Mouse (Mus musculus) fibroblast of lung, adult 2 months (primary cell): ENCODE measurements around the gene Rps15.

Source experiments
- DNase-seq: peaks from one replicate; pipeline ENCODE4 v3.0.0-alpha.2; 2011; ENCODE audit warnings: low read depth

Rps15 gene

DNA sequence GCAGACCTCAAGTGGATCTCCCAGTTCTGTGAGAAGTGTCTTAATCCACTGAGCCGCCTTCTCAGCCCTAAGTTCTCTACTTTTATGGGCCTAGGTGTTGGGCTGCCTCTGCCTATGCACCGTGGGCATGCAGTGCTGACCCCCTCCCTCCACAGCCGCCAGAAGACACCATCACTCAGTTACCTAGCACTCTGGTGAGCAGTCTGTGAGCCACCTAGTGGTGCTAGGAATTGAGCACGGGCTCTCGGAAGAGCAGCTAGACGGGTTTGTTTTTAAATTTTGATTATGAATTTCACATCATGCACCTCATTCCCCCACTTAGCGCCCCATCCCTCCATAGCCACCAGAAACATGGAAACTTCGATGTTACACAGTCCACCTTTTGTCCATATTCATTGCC is 3.6 kb upstream of the Rps15 start:
- DNase-seq = no peak

DNA sequence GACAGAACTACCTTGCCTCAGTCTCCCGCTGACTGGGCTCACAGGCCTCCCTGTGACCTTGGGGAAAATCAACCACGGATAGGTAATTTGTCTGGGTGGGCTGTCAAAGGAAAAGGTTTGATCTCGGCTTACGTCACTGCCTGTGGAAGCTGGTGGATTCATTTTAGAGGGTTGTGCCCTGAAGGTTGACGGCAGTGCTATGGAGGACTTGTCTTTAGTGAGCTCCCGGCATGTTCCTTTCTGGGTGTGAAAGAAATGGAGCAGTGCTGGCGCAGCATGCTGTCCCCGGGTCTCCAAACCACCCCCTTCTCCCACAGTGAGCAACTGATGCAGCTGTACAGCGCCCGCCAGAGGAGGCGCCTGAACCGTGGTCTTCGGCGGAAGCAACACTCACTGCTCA is 1.1 kb downstream of the Rps15 start:
- DNase-seq = no peak

DNA sequence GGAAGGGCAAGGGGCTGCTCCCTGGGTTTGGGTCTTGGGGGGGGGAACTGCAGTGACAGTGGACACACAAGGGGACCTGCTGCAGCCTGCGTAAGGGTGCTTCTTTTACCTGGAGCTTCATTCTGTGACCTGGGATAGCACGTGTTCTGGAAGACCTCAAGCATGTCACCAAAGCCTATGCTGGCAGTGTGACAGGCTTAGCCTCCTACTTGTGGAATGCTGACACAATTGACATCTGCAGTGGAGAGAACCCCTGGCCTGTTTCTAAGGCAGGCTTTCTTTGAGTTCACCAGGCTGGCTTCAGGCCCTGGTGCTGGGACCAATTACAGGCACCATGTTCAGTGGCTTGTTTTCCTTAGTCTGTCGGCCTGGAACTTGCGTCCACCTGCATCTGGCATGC is 2.1 kb downstream of the Rps15 start:
- no peak for DNase-seq

DNA sequence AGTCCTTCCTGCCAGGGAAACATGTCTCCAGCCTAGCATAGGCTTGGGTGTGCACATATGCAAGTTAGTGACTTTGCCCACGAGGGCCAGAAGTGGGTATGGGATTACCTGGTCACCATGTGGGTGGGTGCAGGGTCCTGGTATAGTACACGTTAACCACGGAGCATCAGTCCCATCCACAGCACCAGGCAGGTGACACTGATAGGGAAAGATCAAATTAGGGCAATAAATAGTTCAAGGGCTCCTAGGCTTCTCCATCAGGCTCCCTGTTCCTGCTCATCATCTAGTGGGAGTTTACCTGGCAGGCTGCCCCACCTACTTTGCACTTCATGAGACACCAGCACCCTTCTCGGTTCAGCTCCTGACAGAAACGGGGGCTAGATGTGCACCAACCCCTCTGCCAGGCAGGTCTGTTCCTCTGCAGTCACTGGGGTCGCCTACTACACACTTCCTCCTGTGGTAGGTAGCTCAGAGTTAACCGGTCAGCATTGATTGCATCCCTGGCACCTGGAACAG is 2.6 kb downstream of the Rps15 start:
- no peak for DNase-seq

DNA sequence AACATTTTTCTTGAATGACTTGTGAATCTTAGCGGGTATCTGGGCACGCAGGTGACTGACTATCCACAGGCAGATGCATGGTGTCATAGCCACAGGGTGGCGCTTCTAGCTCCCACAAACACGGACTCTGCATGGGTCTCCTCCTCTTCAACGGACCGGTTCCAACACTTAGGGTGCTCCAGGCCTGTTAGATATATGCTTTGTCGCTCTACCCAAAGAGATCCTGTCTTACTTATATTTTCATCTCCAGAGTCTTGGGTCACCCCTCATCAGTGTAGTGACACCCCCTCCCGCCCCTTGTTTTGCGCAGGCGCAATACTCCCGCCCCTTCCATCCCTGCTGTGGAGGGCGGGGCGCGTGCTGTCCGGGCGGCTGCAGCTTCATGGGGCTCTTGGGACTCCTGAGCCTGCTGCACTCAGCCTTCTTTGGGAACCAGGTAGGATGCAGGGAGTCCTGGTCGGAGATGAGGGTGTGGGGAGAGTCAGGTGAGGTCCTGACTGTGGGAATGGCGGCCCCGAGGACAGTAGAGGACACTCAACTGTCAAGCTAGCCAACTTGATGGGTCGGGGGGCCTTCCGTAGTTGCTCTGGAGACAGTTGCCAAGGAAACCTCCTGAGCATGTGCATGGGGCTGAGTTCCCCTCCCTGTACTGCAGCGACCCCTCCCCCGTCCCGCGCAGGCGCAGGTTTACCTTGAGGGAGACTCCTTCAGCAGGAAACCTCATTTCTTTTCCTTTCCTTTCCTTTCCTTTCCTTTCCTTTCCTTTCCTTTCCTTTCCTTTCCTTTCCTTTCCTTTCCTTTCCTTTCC is 3.6 kb downstream of the Rps15 start, which contains the start of gene Apc2:
Apc2 (plus strand) TSS at position 360 of the 808 bp plus-strand sequence.
- DNase-seq = peak; percentile 41

DNA sequence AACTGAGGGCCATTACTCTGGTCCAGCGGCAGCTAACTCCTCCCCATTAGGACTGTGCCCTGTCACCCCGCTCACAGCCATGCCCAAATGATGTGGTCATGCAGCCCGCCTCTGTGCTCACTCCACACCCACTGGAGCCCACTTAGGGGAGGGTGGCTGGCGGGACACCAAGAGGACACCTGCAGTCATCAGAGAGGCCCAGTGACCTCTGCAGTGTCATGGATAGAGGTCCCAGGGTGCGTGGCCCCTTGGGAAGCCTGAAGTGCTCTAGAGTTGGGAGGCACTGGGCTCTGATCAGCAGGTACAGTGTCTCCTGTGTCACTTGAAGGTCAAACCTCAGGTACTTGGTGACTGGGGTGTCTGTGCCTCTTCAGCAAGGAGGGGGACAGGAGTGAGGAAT is 4.6 kb downstream of the Rps15 start:
- DNase-seq = no peak

DNA sequence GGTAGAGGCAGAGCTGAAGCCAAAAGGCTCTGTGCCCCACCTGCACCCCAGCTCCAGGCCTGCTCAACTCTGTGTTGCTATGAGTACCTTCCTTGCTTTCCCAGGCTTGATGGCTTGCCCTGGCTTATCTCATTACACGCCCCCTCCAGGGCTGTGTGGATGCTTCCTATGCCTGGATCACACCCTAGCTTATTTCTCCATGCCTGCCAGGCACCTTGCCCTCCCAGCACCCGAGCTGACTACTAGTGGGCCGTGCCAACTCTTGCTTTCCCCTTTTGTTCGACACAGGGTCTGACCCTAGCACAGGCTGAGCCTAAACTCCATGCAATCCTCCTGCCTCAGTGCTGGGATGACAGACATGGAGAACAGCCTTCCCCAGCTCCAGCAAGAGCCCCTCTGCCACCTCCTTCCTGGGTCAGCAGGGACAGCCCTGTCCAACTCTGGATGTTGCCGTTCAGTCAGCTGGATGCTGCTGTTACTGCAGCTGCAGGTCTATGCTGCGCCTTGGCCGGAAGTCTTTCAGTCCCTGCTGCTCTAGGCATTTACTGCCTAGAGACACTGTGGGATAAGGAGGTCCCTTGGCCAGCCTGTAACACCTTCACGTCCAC is 5.4 kb downstream of the Rps15 start:
- no peak for DNase-seq

DNA sequence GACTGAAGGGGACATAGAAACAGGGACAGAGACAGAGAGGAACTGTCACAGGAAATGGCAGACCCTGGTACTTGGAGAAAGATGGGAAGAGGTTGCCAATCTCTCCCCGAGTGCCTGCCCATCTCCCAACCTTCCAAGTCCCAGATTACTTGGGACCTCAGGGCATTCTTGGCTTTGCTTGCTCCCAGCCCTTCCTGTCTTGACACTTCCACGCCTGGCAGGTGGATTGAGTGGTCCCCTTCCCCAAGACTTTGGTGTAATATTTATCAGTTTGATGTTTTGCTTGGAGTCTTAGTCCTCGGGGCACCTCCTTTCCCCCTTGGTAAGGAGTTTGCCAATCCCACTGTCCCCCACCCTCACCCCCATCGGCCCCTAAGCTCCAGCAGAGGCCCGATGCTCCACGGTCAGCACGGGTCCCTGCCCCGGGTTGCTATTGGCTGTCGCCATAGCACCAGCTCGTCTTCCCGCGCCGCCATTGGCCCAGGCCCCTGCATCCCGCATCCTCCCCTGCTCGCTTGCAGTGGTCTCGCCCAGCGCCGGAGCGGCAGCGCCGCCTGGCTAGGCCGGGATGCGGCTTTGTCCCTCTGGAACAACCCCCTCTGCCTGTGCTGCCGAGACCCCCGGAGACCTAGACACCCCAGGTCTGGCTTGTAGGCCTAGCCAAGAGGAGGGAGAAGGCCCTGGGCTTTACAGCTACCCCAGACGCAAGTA is 6.5 kb downstream of the Rps15 start:
- no peak for DNase-seq

DNA sequence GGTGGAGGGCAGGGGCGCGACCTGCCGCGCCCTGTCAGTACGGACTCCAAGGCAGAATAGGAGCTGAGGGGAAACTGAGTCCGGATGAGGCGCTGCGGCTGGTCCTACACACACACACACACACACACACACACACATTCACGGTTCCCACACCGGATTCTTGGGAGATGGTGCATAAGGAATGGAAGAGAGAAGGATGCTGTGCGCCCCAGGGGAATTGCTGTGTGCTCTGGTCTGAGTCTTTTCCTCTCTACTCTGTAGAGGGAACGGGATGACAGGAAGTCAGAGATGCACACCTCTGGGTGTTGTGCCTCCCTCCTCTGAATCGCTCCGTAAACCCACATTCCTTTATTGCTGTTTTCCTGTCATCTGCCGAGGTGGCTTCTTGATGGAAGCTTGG is 7.0 kb downstream of the Rps15 start:
- DNase-seq = no peak

DNA sequence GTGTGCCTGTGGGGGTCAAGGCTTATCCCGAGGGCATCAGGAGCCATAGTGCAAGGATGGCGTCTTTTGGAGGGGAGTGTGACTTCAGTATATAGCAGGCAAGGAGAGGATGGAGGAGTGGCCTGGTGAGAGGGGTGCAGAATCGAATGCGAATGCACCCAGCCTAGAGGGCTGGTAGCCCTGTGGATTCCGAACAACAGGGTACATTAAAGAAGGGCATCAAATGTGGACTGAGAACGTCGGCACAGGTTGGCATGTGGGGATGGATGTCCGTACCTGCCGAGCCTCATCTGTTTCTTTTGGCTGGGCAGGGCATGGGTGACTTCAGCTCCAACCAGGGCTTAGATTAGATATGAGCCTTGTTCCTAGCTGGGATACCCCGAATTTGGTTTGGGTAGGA is 7.6 kb downstream of the Rps15 start:
- no peak for DNase-seq

DNA sequence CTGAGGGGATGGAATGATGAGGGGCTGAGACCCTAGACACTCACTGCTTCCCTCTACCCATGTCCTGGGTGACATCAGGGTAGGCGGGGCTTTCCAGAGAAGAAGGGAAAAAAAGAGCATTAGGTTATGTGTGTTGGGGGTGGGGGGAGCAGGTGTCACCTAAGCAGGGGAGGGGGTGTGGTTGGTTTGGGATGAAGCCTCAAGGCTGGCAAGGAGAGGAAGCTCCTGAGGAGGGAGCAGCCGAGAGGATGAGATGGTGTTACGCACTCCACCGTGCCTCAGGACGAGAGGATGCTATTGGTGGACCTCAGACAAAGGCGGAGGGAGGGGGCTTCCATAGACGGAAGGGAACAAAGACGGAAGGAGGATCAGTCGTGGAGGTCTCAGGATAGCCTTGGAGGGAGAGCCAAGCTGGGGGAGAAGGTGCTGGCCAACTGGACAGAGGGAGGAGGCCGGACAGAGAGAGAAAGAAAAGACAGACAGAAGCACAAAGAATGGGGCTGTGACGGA is 8.5 kb downstream of the Rps15 start:
- DNase-seq = no peak

DNA sequence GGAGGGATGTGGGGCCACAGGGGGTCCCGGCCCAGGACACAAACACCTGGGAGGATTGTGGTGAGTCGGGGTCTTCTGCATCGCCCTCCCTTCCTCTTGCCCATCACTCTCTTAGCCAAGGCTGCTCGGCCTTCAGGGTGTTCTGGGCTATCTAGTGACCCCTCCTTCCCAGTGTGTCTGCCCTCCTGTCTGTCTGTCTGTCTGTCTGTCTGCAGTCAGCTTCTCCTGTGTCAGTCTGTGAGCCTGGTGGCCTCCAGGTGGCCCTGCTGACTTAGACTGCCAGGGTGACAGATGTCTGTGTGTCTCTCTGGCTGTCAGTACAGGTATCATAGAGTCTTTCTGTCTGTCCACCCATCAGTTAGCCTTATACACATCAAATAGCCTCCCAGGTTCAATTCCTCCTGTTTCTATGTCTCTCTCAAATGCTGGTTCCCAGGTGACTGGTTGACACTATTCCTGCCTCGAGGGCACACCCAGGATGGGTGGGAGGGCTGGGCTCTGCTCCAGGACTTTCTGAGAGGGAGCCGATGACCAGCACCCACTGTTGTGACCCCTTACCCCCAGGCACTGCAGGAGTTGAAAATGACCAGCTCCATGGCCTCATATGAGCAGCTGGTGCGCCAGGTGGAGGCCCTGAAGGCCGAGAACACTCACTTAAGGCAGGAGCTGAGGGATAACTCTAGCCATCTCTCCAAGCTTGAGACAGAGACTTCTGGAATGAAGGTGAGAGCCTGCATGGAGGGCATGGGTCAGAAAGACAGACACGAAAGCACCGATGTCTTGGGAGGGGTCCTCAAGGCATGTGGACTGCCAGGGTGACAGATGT is 9.2 kb downstream of the Rps15 start:
- no peak for DNase-seq

DNA sequence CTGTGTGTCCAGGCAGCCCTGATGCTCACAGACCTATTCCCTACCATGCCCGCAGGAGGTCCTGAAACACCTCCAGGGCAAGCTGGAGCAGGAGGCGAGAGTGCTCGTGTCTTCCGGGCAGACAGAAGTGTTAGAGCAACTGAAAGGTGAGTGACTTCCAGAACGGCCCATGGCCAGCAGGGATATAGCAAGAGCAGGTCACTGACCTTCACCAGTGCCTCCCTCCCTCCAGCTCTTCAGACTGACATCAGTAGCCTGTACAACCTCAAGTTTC is 9.8 kb downstream of the Rps15 start:
- no peak for DNase-seq

DNA sequence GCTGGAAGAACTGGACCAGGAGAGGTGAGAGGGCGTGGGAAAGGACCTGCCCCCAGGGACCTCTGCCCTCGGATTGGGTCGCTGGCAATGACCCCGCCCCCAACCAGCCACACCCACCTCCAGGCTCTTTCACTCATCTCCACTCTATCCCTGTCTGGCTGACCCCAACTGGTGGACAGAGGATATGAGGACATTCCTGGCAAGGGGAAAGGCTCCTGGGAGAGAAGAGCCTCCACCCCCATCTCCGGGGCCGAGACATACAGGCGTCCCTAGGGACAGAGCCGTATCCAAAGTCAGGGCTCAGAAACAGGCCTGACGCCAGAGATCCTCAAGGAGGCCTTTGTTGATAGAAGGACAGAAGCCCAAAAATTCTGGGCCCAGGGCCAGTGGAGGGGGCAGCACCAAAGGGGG is 10.2 kb downstream of the Rps15 start:
- no peak for DNase-seq

DNA sequence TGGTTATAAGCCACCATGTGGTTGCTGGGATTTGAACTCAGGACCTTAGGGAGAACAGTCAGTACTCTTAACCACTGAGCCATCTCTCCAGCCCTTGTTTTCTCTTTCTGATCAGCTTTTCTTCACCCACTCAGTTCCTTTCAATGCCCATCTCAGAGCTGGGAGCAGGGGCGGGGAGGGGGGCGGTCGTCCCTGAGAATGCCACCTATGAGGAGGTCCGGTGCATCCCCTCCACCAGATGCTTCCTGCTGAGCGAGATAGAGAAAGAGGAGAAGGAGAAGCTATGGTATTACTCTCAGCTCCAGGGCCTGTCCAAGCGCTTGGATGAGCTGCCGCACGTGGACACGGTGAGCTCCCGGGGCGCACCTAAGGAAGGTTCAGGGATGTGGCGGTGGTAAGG is 12.2 kb downstream of the Rps15 start:
- no peak for DNase-seq

DNA sequence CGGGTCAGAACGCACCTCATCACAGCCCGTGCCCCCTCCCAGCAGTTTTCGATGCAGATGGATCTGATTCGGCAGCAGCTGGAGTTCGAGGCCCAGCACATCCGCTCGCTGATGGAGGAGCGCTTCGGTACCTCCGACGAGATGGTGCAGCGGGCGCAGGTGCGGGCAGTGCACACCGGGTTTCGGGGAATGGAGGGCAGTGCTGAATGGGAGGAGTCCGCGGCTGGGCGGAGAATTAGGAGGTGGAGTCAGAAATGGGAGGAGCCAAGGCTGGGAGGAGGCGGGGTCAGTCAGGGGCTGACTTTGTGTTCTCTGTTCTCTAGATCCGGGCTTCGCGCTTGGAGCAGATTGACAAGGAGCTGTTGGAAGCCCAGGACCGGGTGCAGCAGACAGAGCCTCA is 12.6 kb downstream of the Rps15 start:
- DNase-seq = no peak

DNA sequence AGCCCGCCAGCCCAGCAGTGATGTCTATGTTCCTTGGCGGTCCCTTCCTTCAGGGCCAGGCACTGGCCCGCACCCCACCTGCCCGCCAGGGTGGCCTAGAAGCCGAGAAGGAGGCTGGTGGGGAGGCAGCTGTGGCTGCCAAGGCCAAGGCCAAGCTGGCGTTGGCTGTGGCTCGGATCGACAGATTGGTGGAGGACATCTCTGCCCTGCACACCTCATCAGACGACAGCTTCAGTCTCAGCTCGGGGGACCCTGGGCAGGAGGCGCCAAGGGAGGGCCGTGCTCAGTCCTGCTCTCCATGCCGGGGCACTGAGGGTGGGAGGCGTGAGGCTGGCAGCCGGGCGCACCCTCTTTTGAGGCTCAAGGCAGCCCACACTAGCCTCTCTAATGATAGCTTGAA is 19.3 kb downstream of the Rps15 start:
- DNase-seq = no peak

DNA sequence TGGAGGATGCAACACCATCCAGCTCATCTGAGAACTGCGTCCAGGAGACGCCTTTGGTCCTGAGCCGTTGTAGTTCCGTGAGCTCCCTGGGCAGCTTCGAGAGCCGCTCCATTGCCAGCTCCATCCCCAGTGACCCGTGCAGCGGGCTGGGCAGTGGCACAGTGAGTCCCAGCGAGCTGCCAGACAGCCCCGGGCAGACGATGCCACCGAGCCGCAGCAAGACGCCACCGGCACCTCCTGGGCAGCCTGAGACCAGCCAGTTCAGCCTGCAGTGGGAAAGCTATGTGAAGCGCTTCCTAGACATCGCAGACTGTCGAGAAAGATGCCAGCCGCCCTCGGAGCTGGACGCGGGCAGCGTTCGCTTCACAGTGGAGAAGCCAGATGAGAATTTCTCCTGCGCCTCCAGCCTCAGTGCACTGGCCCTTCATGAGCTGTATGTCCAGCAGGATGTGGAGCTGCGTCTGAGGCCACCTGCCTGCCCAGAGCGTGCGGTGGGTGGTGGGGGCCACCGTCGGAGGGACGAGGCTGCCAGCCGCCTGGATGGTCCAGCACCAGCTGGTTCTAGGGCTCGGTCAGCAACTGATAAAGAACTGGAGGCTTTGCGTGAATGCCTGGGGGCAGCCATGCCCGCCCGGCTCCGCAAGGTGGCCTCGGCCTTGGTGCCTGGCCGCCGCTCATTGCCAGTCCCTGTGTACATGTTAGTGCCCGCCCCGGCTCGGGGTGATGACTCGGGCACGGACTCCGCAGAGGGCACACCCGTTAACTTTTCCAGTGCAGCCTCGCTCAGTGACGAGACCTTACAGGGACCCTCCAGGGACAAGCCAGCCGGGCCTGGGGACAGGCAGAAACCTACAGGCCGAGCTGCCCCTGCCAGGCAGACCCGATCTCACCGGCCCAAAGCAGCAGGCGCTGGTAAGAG is 20.6 kb downstream of the Rps15 start:
- DNase-seq = no peak

DNA sequence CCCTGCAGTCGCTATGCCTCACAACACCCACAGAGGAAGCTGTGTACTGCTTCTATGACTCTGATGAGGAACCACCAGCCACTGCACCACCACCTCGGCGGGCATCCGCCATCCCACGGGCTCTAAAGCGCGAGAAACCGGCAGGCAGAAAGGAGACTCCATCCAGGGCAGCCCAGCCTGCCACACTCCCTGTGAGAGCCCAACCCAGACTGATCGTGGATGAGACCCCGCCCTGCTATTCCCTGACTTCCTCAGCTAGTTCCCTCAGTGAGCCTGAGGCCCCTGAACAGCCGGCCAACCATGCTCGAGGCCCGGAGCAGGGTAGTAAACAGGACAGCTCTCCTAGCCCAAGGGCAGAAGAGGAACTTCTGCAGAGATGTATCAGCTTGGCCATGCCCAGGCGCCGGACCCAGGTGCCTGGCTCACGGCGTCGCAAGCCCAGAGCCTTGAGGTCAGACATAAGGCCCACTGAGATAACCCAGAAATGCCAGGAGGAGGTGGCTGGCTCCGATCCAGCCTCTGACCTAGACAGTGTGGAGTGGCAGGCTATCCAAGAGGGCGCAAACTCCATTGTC is 21.5 kb downstream of the Rps15 start:
- DNase-seq = no peak

DNA sequence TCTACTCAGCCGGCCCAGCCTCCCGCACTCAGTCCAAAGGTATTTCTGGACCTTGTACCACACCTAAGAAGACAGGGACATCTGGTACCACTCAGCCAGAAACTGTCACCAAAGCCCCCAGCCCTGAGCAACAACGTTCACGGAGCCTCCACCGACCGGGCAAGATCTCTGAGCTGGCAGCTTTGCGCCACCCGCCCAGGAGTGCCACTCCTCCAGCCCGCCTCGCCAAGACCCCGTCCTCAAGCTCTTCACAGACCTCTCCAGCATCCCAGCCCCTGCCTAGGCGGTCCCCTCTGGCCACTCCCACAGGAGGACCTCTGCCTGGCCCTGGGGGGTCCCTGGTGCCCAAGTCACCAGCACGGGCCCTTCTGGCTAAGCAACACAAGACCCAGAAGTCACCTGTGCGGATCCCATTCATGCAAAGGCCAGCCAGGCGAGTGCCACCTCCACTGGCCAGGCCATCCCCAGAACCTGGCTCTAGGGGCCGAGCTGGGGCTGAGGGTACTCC is 22.3 kb downstream of the Rps15 start:
- DNase-seq = no peak

DNA sequence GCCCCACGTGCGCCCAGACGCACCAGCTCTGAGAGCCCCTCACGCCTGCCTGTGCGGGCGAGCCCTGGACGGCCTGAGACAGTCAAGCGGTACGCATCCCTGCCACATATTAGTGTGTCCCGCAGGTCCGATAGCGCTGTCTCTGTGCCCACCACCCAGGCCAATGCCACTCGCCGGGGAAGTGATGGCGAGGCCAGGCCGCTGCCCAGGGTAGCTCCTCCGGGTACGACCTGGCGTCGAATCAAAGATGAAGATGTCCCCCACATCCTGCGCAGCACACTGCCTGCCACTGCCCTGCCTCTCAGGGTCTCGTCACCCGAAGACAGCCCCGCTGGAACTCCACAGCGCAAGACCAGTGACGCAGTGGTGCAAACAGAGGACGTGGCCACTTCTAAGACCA is 23.1 kb downstream of the Rps15 start:
- no peak for DNase-seq
